Mouse (Mus musculus) thymus, postnatal 14 days (tissue): Measurements from ENCODE around the gene Fam19a2.

Experiments
- DNase-seq: peaks from one replicate; pipeline ENCODE4 v3.0.0; 2021

Gene Fam19a2

DNA sequence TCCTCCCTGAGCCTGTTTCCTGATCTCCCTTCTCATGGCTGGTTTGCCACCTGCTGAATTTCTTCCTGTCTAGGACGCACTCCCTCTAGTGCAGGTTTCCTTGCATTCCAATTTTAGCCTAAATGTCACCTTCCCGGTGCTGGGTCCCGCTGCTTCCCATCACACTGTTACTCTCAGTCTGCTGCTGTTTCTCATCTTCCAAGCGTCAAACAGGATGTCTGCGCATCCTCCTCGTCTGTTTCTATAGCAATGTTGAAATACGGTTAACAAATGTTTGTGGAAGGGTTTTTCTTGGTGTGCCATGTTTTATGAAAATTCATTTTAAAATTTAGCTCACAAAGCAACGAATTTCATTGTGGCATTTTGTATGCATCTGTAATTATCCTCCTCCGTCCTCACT lies 131.6 kb downstream of the Fam19a2 start:
- no peak for DNase-seq

DNA sequence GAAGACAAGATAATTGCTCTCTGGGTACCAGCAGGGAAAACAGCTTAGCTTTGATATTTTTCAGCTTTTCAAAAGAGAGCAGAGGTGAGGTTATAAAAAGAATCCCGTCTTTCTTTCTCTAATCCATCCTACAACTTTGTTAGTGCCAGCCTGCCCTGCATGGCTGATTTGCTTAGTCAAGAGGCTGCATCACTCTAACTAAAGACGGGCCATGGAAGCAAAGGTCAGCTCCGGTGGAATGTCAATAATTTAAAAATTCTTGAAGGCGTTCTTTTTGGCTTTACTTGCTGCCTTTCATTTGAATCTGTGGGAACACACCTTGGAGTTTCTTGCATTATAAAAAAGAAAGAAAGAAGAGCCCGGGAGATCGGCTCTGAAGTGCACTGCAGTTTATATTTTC lies 134.3 kb downstream of the Fam19a2 start:
- no peak for DNase-seq

DNA sequence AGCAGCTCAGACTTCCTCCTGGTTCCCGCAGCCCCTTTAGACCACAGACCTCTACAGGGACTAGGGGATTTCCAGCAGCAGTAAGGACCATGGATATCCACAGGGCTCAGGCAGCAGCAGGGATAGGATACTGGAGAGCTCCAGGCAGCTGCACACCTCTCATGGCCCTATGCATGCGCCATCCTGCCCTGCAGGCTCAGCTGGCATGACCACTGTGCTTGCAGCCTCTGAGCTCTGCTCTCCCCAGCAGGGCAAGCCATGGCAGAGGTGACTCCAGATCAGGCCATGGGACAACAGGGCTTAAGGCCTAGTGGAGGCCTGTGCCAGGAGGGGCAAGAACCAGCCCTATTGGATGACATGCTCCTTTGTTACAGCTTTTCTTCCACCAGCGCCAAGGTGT lies 137.4 kb downstream of the Fam19a2 start:
- no peak for DNase-seq

DNA sequence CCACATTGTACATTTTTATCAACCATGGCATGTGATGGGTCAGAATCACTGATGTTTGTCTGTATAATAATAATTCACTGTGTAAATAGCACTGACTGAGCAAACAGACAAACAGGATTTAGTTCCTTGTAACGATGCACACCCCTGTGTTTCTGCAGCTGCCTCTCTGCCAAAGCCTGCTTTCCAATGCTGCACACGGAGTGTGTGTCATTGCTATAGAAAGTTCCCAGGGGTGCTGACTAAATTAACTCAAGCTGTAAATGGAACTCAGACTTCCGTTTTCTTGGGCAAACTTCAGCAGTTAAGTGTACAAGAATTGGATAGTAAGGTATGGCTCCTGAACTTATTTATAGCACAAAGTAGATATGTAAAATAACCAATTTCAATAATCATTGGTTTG lies 138.7 kb downstream of the Fam19a2 start:
- no peak for DNase-seq

DNA sequence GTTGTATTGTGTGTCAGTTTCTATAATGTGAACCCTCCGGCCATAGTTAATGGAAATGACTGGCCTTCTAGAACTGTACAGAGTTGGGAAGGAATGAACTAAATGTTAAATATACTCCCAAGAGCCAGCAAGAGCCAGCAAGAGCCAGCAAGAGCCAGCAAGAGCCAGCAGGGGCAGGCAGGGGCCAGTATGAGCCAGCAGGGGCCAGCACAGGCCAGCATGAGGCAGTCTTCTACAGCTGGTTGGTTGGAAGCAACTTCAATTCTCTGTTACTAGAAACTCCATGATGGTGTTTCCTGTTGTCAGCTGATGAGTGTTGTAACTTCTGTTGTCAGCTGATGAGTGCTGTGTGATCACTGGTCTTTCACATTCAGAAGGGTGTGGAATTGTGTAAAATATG lies 151.2 kb downstream of the Fam19a2 start:
- DNase-seq, result no peak

DNA sequence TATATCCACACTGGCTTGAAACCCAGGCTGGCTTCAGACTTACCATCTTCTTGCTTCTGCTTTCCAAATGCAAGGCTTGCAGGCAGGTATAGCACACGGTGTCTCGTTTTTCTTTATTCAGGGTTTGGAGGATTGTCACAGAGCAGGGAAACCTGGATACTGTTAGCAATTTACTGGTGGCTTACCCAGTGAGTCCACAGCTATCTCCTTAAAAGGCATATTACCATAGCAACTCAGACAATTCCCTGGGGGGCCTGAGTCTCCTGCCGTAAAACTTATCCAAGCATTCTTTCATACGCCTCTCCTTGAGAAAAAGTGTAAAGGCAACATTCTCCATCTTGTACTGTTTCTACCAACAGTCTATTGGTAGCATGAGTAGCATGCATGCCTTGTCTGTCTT lies 152.2 kb downstream of the Fam19a2 start:
- DNase-seq, result no peak

DNA sequence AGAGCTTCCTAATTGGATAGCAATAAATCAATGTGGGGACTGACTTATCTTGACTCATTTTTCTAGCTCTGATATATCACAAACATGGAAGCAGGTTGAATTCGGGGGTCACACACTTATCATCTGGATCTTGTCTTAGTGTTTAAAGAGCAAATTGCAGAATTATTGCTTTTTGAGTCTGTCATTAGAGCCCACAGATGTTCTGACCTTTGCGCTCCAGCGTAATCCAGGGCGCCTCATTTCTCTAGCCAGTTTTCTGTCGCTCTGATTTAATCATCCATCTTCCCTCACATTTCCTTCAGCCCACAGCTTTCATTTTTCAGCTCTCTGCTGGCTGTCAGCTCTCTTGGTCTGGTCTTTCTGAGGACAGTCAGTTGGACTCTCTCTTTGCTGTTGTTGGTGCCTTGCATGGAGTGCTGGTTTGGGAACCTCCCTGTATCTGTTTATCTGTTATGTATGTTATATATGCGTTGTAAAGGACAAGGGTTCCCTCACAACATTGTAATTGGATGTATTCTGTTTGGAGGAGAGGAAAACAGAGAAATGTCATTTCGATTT lies 154.9 kb downstream of the Fam19a2 start:
- DNase-seq, result no peak

DNA sequence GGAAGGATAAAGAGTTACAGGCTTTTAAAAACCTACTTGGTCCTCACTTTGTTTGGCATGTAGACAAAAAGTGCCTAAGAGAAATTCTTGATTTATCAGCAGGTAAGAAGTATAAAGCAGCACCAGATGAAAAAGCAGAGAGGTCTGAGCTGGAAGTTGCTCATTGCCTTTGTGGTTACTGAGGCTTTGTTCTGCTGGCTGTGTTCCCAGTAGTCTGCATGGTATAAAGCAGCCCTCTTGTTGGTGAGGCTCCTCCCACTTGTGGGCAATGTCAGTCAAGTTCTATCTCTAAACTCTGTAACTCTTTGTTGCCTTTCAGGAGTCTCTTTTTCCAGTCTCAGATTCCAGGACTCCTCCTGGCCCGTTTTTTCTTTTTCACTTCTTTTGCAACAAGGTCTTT lies 156.5 kb downstream of the Fam19a2 start:
- DNase-seq, result no peak

DNA sequence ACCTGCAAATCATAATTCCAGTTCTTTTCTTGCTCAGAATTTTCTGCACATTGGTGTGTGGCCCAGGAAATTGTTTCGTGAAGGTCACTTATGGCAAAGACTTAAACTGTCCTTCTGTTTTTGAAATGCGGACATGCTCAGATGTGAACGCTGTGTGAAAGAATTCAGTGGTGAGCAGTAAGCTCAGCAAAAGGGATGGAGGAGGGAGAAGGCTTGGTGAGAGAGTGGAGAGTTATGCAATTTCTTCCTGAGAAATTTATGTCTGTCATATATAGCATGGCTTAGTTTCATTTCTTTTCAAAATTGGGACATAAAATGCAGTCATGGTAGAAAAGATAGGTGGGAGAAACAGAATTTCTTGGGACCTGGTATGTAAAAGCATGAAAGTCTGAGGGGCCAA lies 160.7 kb downstream of the Fam19a2 start:
- no peak for DNase-seq

DNA sequence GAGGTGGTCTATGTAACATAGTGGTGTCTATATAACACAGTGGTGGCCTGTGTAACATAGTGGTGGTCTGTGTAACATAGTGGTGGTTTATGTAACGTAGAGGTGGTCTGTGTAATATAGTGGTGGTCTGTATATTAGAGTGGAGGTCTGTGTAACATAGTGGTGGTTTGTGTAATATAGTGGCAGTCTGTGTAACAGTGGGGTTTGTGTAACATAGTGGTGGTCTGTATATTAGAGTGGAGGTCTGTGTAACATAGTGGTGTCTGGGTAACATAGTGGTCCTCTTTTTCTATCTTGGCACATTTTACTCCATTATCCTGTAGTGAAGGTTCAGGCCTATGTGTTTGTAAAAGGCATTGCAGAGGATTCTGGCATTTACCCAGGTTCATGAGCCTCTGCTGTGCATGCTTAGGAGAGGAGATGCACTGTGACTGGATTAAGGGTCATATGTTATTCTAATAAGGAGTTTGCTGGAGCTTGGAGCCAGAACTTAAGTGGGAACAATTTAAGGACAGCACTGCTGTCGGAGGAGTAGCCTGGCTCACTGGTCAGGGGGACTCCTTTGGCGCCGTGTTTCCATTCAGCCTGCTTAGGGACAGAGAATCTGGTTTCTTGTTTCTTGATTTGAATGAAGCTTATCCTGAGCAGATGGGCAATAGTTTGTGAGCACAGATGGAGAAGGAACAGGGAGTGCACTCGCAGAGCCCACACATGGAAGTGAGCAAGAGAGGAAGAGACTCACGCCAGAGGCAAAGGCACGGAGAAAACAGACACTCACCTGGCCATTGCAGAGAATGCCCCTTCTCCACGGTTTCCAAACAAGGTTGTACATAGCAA lies 162.9 kb downstream of the Fam19a2 start:
- no peak for DNase-seq

DNA sequence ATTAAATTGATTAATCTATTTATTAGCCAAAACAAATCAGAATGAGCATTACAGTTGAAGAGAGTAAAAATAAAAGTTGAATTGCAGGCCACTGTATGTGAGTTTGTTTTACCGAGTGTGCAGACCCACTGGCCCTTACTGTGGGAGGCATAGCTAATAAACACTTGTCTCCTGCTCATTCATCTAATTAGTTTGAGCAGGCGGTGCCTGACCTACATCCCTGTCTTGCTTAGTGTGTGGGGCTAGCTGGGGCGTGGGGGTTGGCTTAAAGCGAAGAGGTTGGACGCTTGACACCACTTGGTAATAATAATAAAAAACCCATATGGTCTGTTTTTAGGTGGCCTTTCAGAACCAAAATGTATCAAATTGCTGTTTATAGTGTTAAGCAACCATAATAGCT lies 167.8 kb downstream of the Fam19a2 start:
- DNase-seq, result no peak

DNA sequence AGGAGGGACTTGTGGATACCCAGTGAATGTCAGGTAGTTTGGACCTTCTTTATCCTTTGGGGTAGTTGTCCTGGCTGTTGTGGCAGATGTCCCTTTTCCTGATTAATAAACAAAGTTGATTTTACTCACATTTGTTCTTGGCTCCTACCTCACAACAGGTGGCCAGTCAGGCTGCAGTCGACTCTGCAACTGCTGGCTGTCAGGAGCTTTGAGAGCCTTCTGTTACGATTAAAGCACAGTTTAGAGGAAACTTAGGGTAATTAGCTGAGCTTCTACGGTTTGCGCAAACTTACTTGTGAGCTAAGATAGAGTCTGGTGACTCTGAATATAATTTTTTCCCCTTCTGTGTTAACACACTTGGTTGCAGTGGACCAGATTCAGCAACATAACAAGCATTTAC lies 173.8 kb downstream of the Fam19a2 start:
- DNase-seq, result no peak

DNA sequence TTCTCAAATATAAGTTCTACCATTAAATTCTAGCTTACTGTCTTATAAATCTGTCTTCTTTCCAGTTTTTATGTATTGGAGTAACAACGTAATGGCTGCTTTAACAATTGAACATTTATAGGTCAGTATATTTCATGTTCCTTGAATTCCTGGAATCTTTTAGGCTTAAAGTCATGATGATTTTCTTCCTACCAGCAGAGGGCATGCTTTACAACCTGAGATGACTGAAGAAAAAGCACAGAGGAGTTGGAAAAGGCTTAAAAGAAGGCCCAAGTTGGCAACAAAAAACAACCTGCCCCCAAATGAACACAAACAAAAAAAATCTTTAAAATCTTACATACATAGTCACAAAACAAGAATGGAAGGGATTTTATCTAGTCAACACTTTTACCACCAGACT lies 193.0 kb downstream of the Fam19a2 start:
- DNase-seq, result no peak

DNA sequence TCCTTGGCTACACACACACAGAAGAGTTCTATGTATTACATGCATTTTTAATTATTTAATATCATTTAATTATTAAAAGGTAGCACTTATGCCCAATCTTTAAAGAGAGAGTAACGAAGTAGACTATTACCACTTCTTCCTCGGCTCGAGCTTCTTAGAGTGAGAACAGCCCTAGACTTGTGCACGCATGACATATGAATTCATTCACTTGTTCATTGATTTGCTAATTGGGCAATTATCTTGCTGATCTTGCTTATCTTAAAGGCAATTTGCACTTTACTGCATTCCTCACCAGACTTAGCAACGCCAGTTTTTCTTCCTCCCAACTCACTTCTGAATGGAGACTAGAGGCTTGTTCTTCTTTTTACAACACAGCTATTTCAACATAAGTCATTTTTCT lies 196.7 kb downstream of the Fam19a2 start:
- DNase-seq, result no peak

DNA sequence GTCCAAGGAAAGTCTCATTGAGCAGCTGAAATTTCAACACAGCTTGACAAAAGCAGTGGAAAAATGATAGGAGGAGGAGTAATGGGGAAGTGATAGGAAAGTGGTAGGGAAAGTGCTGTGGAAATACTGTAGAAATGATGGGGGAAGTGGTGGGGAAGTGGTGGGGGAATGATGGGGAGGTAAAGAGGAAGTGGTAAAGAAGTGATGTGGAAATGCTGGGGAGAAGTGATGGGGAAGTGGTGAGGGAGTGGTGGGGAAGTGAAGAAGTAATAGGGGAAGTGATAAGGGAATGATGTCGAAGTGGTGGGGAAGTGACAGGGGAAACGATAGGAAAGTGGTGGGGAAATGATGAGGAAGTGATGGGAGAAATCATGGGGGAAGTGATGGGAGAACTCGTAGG lies 198.5 kb downstream of the Fam19a2 start:
- DNase-seq, result no peak

DNA sequence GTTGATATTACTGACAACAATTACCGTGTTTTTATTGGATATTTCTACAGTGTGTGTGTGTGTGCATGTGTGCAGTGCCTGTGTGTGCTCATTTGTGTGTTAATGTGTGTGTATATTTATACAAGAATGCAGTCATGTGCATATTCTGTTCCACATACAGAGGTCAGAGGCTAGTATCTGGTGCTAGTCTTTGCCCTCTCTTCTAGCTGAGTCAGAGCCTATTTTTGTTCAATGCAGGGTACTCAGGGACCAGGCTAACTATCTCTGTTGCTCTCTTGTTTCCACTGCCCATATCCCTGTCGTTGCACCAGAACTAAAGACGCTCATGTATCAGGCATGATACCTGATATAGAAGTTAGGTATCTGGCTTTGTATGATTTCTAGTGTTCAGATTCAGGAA lies 251.0 kb downstream of the Fam19a2 start:
- DNase-seq, result no peak

DNA sequence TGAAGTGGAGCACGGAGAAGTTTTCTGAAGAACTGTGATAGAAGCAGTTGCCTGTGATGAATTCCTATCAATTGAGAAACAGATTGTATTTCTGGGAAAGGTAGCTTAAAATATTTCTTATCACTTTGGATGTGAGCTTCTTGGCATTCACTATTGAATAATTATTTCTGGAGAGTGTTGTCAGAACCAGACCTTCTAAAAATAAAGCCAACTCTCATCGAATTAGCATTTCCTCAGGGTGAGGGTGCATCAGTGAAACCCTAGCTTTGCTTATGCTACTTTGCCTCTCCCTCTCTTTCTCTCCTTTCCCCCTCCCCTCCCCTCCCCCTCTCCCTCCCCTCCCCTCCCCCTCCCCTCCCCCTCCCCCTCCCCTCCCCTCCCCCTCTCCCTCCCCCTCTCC lies 256.8 kb downstream of the Fam19a2 start:
- no peak for DNase-seq

DNA sequence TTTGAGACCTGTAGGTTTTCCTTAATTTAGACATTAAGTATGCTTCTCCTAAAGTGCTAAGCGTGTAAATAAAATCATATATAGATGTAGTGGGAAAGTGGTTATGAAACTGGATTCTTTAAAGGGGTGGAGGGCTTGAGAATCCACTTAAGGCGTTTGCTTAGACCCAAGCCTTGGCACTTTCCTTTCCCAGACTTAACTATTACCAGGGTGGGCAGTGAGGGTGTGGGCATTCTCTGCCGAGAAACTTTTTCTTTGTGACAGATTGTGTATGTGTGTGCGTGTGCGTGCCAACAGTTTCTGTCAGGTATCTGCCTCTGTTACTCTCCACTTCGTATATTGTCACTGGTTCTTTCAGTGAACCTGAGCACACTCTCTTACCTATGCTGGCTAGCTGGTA lies 257.4 kb downstream of the Fam19a2 start:
- DNase-seq, result no peak

DNA sequence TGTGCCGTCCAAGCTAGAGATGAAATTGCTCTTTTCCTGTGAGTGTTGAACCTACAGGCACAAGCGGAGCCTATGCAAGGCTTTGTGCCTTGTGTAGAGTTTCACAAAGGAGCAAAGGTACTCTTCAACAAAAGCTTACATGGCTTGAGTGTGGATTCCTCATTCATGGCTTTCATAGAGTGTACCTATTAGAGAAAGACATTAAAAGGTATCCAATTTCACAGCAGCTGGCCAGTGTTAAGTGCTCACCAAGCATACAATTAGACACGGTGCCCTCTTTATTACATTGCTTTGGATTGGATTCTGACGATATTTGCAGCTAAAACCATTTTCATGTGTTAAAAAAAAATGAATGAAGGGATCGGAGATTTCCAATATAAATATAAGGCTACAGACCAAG lies 261.6 kb downstream of the Fam19a2 start:
- DNase-seq, result no peak

DNA sequence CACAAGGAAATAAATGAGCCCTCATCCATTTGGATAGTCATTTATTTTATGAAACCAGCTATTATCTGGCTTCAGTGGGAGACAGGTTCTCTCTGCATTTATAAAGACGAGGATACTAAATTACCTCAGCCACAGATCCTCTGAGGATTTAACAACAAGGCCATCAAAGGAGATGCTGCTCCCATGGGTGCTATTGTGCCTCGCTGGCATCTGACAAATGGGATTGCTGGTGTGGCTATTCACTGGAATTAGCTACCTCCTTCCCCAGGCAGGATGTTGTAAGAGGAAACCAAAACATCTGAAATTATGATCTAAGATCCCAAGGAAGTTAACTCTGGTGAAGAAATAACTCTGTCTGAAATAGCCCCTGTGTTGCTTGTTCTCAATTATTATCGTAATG lies 262.3 kb downstream of the Fam19a2 start:
- no peak for DNase-seq

DNA sequence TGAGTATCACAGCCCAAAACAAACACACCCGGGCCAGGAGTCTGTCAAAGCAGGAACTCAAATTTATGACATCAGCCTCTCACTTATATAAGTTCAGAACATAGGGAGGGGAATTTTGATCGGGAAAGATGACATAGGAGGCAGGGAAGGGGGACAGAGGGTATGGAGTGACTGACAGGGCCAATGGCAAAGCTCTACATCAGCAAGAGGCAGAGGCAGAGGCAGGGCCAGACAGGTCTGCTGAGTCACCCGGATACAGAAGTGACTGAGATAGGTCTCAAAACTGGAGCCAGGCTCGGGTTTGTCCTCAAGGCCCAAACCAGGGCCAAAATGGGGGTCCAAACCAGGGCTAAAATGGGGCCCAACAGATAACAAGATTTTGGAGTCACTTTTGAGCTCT lies 272.3 kb downstream of the Fam19a2 start:
- DNase-seq, result no peak

DNA sequence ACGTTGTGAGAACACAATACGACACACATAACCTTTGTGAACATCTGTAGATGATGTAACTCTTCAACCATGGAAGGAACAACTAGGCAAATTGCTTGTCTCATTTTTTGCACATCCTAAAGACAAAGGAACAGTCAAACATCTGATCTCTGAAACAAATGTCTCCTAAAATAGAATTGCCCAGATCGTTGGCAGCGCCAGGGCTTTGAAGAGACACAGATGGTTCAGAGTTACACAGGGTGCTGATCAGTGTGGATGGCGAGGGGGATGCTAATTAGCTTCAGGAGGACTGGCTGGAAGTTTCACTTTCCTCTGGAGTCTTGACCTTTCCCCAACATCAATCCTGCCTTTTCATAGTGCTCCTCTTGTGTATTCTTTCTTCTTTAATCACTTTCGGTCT lies 284.6 kb downstream of the Fam19a2 start:
- no peak for DNase-seq

DNA sequence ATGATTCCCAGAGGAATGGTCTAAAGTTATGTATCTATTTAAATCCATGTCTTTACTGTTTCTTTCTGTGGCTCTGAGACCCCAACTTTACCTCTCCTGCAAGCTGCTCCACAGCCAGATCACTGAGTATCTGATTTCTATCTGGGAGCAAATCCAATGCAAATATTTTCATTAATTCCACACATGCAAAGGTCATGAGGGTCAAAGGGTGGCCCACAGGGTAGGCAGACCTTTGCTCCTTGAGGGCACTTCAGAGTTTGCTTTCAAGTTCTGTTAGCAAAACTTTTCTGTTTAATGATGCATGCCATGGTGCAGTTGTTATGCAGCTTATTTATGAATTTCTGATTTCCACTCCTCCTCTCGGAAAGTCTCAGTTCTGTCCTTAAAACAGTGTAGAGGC lies 303.9 kb downstream of the Fam19a2 start:
- no peak for DNase-seq

DNA sequence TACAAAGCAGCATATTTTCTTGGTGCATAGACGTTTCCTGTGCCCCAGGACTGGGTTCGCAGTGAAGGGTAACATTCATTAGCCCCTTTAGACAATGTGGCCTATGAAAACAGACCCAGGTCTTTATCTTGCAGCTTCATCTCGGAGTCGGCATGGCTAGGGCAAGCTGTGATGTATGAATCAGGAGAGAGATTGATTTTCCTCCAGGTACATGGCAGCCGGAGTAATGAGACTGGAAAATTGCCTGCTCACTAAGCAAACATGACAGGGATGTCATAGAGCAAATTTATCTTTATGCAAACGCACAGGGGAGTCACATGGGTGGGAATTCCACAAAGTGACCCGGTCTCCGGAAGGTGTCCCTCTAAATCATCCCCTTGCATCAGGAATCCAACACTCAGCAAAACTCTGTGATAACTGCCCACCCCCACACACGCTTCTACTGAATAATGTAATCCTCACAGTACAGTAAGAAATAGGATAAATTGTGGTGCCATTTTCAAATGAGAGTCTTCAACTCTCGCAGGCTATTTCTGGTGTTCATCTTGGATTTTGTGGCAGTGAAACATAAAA lies 306.9 kb downstream of the Fam19a2 start:
- DNase-seq, result no peak
